Mouse (Mus musculus) ES-E14 (cell line): ENCODE measurements around the gene Ovol3. TPM values are rescaled to one million over a fixed set of nuclear protein-coding genes. Genes with fewer than 3 reads are reported as not detected.
"Not testable (repeated sequence)": the region's sequence is repeated elsewhere in the genome, so short reads cannot be mapped to it uniquely, and the experiment has no call there.

Source experiments
- DNase-seq: peaks from one replicate; pipeline ENCODE4 v3.0.0-alpha.2; 2013; ENCODE audit warnings: low read depth, low spot score
- H3K27ac ChIP-seq: 2 replicates; pipeline ENCODE4 v1.5.1; 2012; ENCODE audit warnings: low read depth, mild to moderate bottlenecking, low read length, moderate library complexity, mixed read lengths; ENCODE audit not compliant: poor library complexity, insufficient read depth, severe bottlenecking
- H3K36me3 ChIP-seq: 2 replicates; pipeline ENCODE4 v1.6.1; 2012; ENCODE audit warnings: mild to moderate bottlenecking, low read length, moderate library complexity, mixed read lengths; ENCODE audit not compliant: control insufficient read depth, poor library complexity, insufficient read depth, severe bottlenecking
- H3K4me1 ChIP-seq, 2 experiments: fragments of 150-350 bp in 1 of 2; sonication (generic) in 1 of 2; 2 replicates each; pipeline ENCODE4 v1.6.1; 2012; ENCODE audit warnings: low read length in 2 of 2, mild to moderate bottlenecking in 1 of 2, mixed read lengths in 1 of 2; ENCODE audit not compliant: control insufficient read depth in 2 of 2, insufficient read depth in 2 of 2, poor library complexity in 1 of 2
- H3K4me3 ChIP-seq, 2 experiments: fragments of 150-350 bp in 1 of 2; sonication (generic) in 1 of 2; 2 replicates each; pipeline ENCODE4 v1.5.1; 2012; ENCODE audit warnings: low read length in 2 of 2, low read depth in 1 of 2, mild to moderate bottlenecking in 1 of 2, mixed read lengths in 1 of 2; ENCODE audit not compliant: insufficient read depth in 1 of 2, poor library complexity in 1 of 2, severe bottlenecking in 1 of 2
- H3K9ac ChIP-seq: 2 replicates; pipeline ENCODE4 v1.6.1; 2012; ENCODE audit warnings: low read depth, mild to moderate bottlenecking, low read length, mixed read lengths; ENCODE audit not compliant: poor library complexity, insufficient read depth, severe bottlenecking
- H3K9me3 ChIP-seq: fragments of 150-350 bp; sonication (generic); 2 replicates; pipeline ENCODE4 v1.6.1; 2012; ENCODE audit warnings: low read depth, mild to moderate bottlenecking, low read length; ENCODE audit not compliant: control insufficient read depth, insufficient read depth
- CHD2 ChIP-seq: IDR thresholded peaks from 2 replicates; pipeline ENCODE4 v1.6.1; 2014; ENCODE audit warnings: mild to moderate bottlenecking, low read depth, low read length, inconsistent platforms
- HCFC1 ChIP-seq: IDR thresholded peaks from 2 replicates; pipeline ENCODE4 v1.6.1; 2012; ENCODE audit warnings: low read length, inconsistent platforms, borderline replicate concordance; ENCODE audit not compliant: insufficient read depth
- MAFK ChIP-seq: IDR thresholded peaks from 2 replicates; pipeline ENCODE4 v1.6.1; 2014; ENCODE audit warnings: mild to moderate bottlenecking, low read depth, low read length, inconsistent platforms; ENCODE audit not compliant: insufficient read depth
- ZC3H11A ChIP-seq: IDR thresholded peaks from 2 replicates; pipeline ENCODE4 v1.6.1; 2012; ENCODE audit warnings: low read depth, mild to moderate bottlenecking, inconsistent platforms, low read length, borderline replicate concordance
- ZNF384 ChIP-seq: IDR thresholded peaks from 2 replicates; pipeline ENCODE4 v1.6.1; 2012; ENCODE audit warnings: low read depth, low read length, inconsistent platforms
- in situ Hi-C, 2 experiments: fragments of 600-800 bp; cut with MboI; formaldehyde crosslinking; loops; one replicate each; pipeline ENCODE4 v1.15.1; 2025; ENCODE audit warnings: low sequenced_read_pairs in 2 of 2, inconsistent platforms in 1 of 2; ENCODE audit not compliant: unreplicated experiment in 2 of 2
- total RNA-seq: library from RNA; depleted of rRNA; stranded (reverse); fragments of 300-350 nt; gene quantifications from 2 replicates; pipeline ENCODE4 v1.2.3, GENCODE M21; 2012

Gene Ovol3
- total RNA-seq, 1 experiment: not detected

- no peak overlapping the region for H3K4me3 ChIP-seq
- DNase-seq: no peak
- H3K9ac ChIP-seq: no peak overlapping the region
- TF ChIP-seq MAFK (no peak), CHD2 (no peak), ZC3H11A (no peak), ZNF384 (no peak), HCFC1 (no peak)
- no peak overlapping the region for H3K27ac ChIP-seq
- no peaks in the 10 kb centered on the region for H3K9me3 ChIP-seq
- H3K36me3 ChIP-seq: no peaks in the 10 kb centered on the region
- in situ Hi-C loops: loop anchor here in 1 of 2 experiments (10.0 kb wide), 1 partner anchor 62 kb away; no protein-coding TSS in a partner anchor
- H3K4me1 ChIP-seq: peaks cover 0 to 8% of the 10 kb centered on the region in 2 experiments; a peak in 1 of 4 replicates
These were observed 18.2 kb downstream of the Ovol3 start for GRCm38 (mm10) chr7:30217277-30217676.

- H3K36me3 ChIP-seq: no peaks in the 10 kb centered on the region
- H3K4me3 ChIP-seq: no peak overlapping the region
- peak; percentile 81 for DNase-seq
- H3K9me3 ChIP-seq: no peaks in the 10 kb centered on the region
- in situ Hi-C loops: loop anchor here in 1 of 2 experiments (10.0 kb wide), 1 partner anchor 62 kb away; no protein-coding TSS in a partner anchor
- peak overlapping the region; percentile 26; the same call in 1 of the 2 replicates for H3K27ac ChIP-seq
- peaks cover 0 to 8% of the 10 kb centered on the region in 2 experiments; a peak in 1 of 4 replicates for H3K4me1 ChIP-seq
- TF ChIP-seq CHD2 (no peak), HCFC1 (peak; percentile 88)
- peak overlapping the region; percentile 58; the same call in 1 of the 2 replicates for H3K9ac ChIP-seq
These were observed 18.8 kb downstream of the Ovol3 start for GRCm38 (mm10) chr7:30216723-30217151.

GRCm38 (mm10) chr7:30215875-30216274 lies 19.6 kb downstream of the Ovol3 start:
- Histone ChIP-seq H3K4me3 (no peak overlapping the region), H3K27ac (no peak overlapping the region; the same call in 1 of the 2 replicates), H3K9me3 (no peaks in the 10 kb centered on the region), H3K36me3 (no peaks in the 10 kb centered on the region), H3K4me1 (peaks cover 0 to 8% of the 10 kb centered on the region in 2 experiments; a peak in 1 of 4 replicates), H3K9ac (no peak overlapping the region)
- in situ Hi-C loops: loop anchor here in 1 of 2 experiments (10.0 kb wide), 1 partner anchor 61 kb away; no protein-coding TSS in a partner anchor
- no peak for DNase-seq
- no peak for TF ChIP-seq CHD2
- no peak for TF ChIP-seq ZNF384
- TF ChIP-seq ZC3H11A: no peak

- Histone ChIP-seq H3K4me3 (no peak overlapping the region), H3K4me1 (peaks cover 0 to 2% of the 10 kb centered on the region in 2 experiments; a peak in 1 of 4 replicates), H3K9ac (no peak overlapping the region), H3K36me3 (no peaks in the 10 kb centered on the region), H3K9me3 (no peaks in the 10 kb centered on the region), H3K27ac (no peak overlapping the region)
- DNase-seq: no peak
- TF ChIP-seq ZC3H11A (no peak), HCFC1 (no peak), MAFK (no peak), CHD2 (no peak), ZNF384 (no peak)
- in situ Hi-C loops: loop anchor here in 1 of 2 experiments (10.0 kb wide), 1 partner anchor 59 kb away; no protein-coding TSS in a partner anchor
These were observed 21.6 kb downstream of the Ovol3 start for GRCm38 (mm10) chr7:30213881-30214280.

GRCm38 (mm10) chr7:30211025-30211424 lies 24.5 kb downstream of the Ovol3 start:
- H3K27ac ChIP-seq: peak overlapping the region; percentile 63; the same call in 1 of the 2 replicates
- no peak overlapping the region for H3K9ac ChIP-seq
- no peak overlapping the region for H3K4me3 ChIP-seq
- H3K36me3 ChIP-seq: no peaks in the 10 kb centered on the region
- no peaks in the 10 kb centered on the region for H3K9me3 ChIP-seq
- H3K4me1 ChIP-seq: no peaks in the 10 kb centered on the region
- TF ChIP-seq MAFK: no peak
- TF ChIP-seq CHD2: no peak
- TF ChIP-seq HCFC1: no peak
- no peak for TF ChIP-seq ZNF384
- no peak for TF ChIP-seq ZC3H11A
- in situ Hi-C loops: loop anchor here in 1 of 2 experiments (10.0 kb wide), 1 partner anchor 56 kb away; no protein-coding TSS in a partner anchor
- DNase-seq: no peak

- H3K4me3 ChIP-seq, H3K36me3 ChIP-seq, in situ Hi-C loops, DNase-seq, H3K27ac ChIP-seq, H3K9ac ChIP-seq, H3K9me3 ChIP-seq: not testable (repeated sequence)
- H3K4me1 ChIP-seq: peaks cover 1 to 12% of the 10 kb centered on the region in 2 experiments; a peak in 3 of 4 replicates
These were observed 29.2 kb downstream of the Ovol3 start for GRCm38 (mm10) chr7:30206364-30206763.
